Mouse (Mus musculus) neutrophil, adult 59 days (primary cell): ENCODE measurements around the gene Phactr2. TPM values are rescaled to one million over a fixed set of nuclear protein-coding genes. Genes with fewer than 3 reads are reported as not detected.

Experiments
- total RNA-seq, 2 experiments: library from RNA; stranded (reverse); gene quantifications; 1 replicate in 1 of 2; 2 replicates in 1 of 2; pipeline ENCODE4 v1.2.4; 2023

Phactr2 gene
- total RNA-seq, result 10 to 100 TPM; 65.8 to 73.9 TPM

DNA sequence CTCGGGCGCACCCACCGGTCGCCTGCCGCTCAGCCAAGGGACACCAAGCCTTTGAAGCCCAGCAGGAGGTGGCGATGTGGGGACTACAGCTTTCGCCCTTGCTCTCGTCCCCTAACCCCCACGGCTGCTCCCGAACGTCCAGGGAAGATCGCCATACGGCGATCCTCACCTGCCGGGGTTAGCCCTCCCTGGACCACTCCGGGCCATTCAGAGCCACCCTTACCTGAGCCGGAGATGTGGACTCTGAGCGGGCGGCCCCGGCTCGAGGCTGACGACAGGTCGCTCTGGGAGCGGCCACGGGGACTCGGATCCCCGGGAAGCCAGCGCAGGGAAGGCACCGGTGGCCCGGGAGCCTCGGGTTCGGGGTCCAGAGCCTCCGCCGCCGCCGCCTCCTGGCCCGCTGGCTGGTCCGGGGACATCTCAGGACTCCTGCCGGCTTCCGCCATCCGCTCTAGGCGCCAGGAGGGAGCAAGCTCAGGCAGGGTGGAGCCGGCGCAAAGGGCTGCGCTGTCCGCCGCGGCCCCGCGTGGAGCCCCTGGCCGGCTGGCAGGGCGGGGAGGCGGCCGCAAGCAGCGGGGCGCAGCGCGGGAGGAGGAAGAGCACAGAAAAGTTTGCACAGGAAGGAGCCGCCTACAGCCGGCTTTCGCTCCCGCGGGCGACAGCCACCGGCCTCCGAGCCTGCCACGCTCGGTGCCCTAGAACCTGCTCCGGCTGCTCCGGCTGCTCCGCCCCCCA lies at the start of gene Phactr2:
Gene Phactr2, minus strand, starts transcription at position 580 of the 735 bp plus-strand sequence.

DNA sequence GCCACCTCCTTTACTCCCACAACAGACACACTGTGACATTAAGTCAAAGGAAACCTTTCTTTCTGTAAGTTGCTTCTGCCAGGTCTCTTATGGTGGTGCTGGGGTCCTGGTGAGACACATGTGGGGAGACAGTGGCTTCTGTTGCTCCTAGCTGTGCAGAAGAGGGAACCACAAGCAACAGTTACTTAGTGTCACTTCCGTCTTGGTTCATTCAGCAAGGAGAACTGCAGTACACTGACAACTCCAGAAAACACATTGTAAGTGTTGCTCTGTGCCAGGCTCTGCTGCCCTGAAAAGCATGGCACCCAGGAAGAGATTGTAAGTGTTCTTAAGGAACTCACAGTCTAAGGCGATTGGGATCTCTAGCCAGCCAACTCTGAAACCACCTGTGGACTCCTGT lies 25.1 kb upstream of the Phactr2 start, which contains the start of gene Fuca2:
Gene Fuca2, plus strand, starts transcription at position 210 of the 400 bp plus-strand sequence.

DNA sequence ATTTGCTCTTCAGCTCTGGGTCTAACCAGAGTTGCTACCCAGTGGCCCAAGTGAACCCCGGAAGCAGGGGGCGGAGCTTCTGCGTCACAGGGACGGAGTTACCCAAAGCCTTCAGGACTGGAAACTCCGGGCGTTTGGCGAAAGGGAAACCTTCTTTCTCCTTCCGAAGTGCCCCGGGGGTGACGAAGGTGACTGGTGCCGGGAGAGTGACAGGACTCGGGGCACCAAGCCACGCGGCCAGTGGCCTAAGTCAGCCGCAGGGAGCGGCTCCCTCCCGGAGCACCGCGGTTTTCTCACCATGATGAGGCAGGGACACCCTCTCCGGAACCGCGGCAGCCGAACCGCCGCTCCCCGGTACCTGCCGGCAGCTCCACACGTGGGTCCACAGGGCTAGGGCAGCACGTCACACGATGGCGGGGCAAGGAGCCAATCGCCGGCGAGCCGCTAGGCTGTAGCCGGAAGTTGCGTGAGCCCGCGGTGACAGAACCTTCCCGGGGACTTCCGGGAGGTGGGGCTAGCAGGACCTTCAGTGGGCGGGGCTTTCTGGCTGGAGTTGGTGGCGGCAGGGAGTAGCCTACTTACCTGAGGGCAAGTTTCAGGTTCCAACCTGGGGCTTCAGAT lies 281.4 kb downstream of the Phactr2 start, which contains the start of gene Ltv1:
Gene Ltv1, minus strand, starts transcription at position 438 of the 621 bp plus-strand sequence.

DNA sequence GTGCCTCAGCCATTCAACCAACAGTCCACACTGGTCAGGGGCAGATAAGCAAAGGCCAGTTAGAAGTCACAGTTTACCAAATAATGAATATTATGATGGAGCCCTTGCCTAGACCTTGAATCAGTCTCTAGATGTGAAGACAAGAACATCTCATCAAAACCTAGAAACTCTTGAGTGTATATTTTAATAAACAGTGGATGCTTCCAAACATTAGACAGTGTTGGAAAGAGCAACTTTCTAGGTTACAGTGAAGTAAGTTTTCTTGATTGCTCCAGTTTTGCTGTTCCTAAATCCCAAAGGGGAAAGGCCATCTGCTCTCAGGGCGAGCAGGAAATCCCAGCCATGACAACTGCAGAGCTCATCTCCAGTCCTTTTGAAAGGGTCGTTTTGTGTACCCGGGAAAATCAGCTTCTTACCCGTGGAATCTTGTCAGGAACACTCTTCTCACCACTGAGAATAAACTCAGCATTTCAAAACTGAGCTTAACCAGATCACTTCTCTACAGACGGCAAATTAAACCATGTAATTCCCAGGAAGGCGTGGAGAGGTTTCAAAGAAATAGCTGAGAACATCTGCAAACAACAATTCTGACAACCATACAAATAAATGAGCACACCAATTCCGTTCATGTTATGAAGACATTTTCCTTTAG lies 296.1 kb downstream of the Phactr2 start, which contains the start of gene Zc2hc1b:
Gene Zc2hc1b, minus strand, starts transcription at position 51 of the 652 bp plus-strand sequence.

Other genes starting within 250 kb of the Phactr2 start
- gene Fuca2, start 25.1 kb upstream of the Phactr2 start, total RNA-seq, result 10 to 100 TPM; 56.8 to 58.1 TPM
- 1 to 10 TPM; 6.0 to 9.0 TPM for gene Adat2, start 78.5 kb upstream of the Phactr2 start, total RNA-seq
- 10 to 100 TPM; 13.2 to 14.3 TPM for gene Pex3, start 78.7 kb upstream of the Phactr2 start, total RNA-seq